In genomic region chr4:120149142-120149524, GRCm38 (mm10) we compare ENCODE assay signal across 8 mouse cellular contexts. TPM values are rescaled to one million over a fixed set of nuclear protein-coding genes. Genes with fewer than 3 reads are reported as not detected.
A peak's percentile ranks its signal among the peaks of the same experiment; 100 is the strongest.
DNase-seq lines count a peak whose midpoint lies in the region; ATAC-seq lines count a peak whose summit lies in the region.

No protein-coding gene starts in this region.

- peak overlapping the region; percentile 62 for H3K4me2 ChIP-seq in heart, embryonic 13.5 days
- H3K4me2 ChIP-seq in forebrain, embryonic 11.5 days (ENCODE audit: low read depth, low read length, severe bottlenecking): peak overlapping the region; percentile 49
- peak overlapping the region; percentile 56 for H3K4me2 ChIP-seq in liver, embryonic 11.5 days

- H3K4me3 ChIP-seq in heart, embryonic 13.5 days: peak overlapping the region; percentile 29
- no peak overlapping the region for H3K4me3 ChIP-seq in forebrain, embryonic 11.5 days (ENCODE audit: low read depth, low read length)
- no peak overlapping the region for H3K4me3 ChIP-seq in liver, embryonic 11.5 days (ENCODE audit: low read depth, low read length)

- DNase-seq in heart, adult 9 months (ENCODE audit: low spot score in 2 of 2): no peak
- DNase-seq in MN1 (ENCODE audit: low spot score): peak; percentile 59
- peak; percentile 64 for DNase-seq in forebrain, embryonic 11.5 days (ENCODE audit: low spot score)
- no peak for DNase-seq in liver, embryonic 11.5 days (ENCODE audit: low spot score)
- peak; percentile 19 for DNase-seq in splenic B cell, adult 2 months (ENCODE audit: low read depth, low spot score)
- DNase-seq in cerebellum, adult 11 months: no peak
- no peak for DNase-seq in yolk sac, embryonic 10.5 days (ENCODE audit: low spot score)

- no peaks in the 10 kb centered on the region for H3K9me3 ChIP-seq in heart, embryonic 13.5 days
- no peaks in the 10 kb centered on the region for H3K9me3 ChIP-seq in forebrain, embryonic 11.5 days (ENCODE audit: control insufficient read depth, low read length)
- H3K9me3 ChIP-seq in liver, embryonic 11.5 days (ENCODE audit: control insufficient read depth, low read length): no peaks in the 10 kb centered on the region

- peak overlapping the region; percentile 71 for H3K9ac ChIP-seq in heart, embryonic 13.5 days
- peak overlapping the region; percentile 60 for H3K9ac ChIP-seq in forebrain, embryonic 11.5 days (ENCODE audit: low read length)
- no peak overlapping the region for H3K9ac ChIP-seq in liver, embryonic 11.5 days (ENCODE audit: low read depth, low read length)

- ATAC-seq in heart, embryonic 13.5 days (ENCODE audit: extremely low read depth, insufficient number of reproducible peaks, low FRiP score, low TSS enrichment): no peak
- peak; percentile 56 for ATAC-seq in forebrain, embryonic 11.5 days (replicated peaks; ENCODE audit: low FRiP score)
- no peak for ATAC-seq in liver, embryonic 11.5 days (replicated peaks; ENCODE audit: low FRiP score)

- 49% methylated on average over 3 of the region's 3 CpGs for WGBS in heart, embryonic 13.5 days
- WGBS in forebrain, embryonic 11.5 days: 22% methylated on average over 3 of the region's 3 CpGs
- 29% methylated on average over 3 of the region's 3 CpGs for WGBS in liver, embryonic 11.5 days

- peak overlapping the region; percentile 90 for H3K27ac ChIP-seq in heart, embryonic 13.5 days (replicated peaks)
- no peak overlapping the region for H3K27ac ChIP-seq in forebrain, embryonic 11.5 days (ENCODE audit: low read depth, low read length)
- no peak overlapping the region for H3K27ac ChIP-seq in liver, embryonic 11.5 days (ENCODE audit: low read depth, low read length)

- H3K27me3 ChIP-seq in heart, embryonic 13.5 days (replicated peaks): peaks cover 5% of the 10 kb centered on the region
- H3K27me3 ChIP-seq in forebrain, embryonic 11.5 days (ENCODE audit: control insufficient read depth, insufficient read depth, low read length): peaks cover 5% of the 10 kb centered on the region
- H3K27me3 ChIP-seq in liver, embryonic 11.5 days (replicated peaks; ENCODE audit: control insufficient read depth, insufficient read depth, low read length): peaks cover 30% of the 10 kb centered on the region
- H3K27me3 ChIP-seq in splenic B cell, adult 2 months (ENCODE audit: control insufficient read depth, insufficient read depth, low read length, poor library complexity, severe bottlenecking): no peaks in the 10 kb centered on the region

- H3K36me3 ChIP-seq in heart, embryonic 13.5 days: no peaks in the 10 kb centered on the region
- H3K36me3 ChIP-seq in forebrain, embryonic 11.5 days (ENCODE audit: control insufficient read depth, insufficient read depth, low read length): no peaks in the 10 kb centered on the region
- no peaks in the 10 kb centered on the region for H3K36me3 ChIP-seq in liver, embryonic 11.5 days (ENCODE audit: control insufficient read depth, insufficient read depth, low read length)
- no peaks in the 10 kb centered on the region for H3K36me3 ChIP-seq in splenic B cell, adult 2 months (ENCODE audit: control insufficient read depth, insufficient read depth, low read length, poor library complexity, severe bottlenecking)

- H3K4me1 ChIP-seq in heart, embryonic 13.5 days: peaks cover 41% of the 10 kb centered on the region
- H3K4me1 ChIP-seq in forebrain, embryonic 11.5 days (replicated peaks; ENCODE audit: control insufficient read depth, insufficient read depth, low read length): peaks cover 8% of the 10 kb centered on the region; the same call in 1 of the 2 replicates
- H3K4me1 ChIP-seq in liver, embryonic 11.5 days (replicated peaks; ENCODE audit: control insufficient read depth, insufficient read depth, low read length): no peaks in the 10 kb centered on the region

RNA-seq across cellular contexts. Expression of gene Edn2, which starts 11.9 kb away (rescaled TPM):
- 0.62 and 0.96 TPM in 2 replicates for polyA plus RNA-seq in heart, embryonic 13.5 days (2015; fragmentation: Nextera tagmentation; extraction: Ambion mirVana)
- polyA plus RNA-seq in forebrain, embryonic 11.5 days (2014; fragmentation: Nextera tagmentation; extraction: Ambion mirVana): not detected in 2 replicates
- 0.25 and 0.59 TPM in 2 replicates for polyA plus RNA-seq in liver, embryonic 11.5 days (2014; fragmentation: Nextera tagmentation; extraction: Ambion mirVana)

Comparison
In these comparisons a context has a peak if more than half of its experiments do, and no peak if none do; other contexts are left out.
1. DNase-seq: peak in MN1 (single experiment), forebrain, embryonic 11.5 days (single experiment) and splenic B cell, adult 2 months (single experiment); none in heart, adult 9 months (0 of 2), liver, embryonic 11.5 days (single experiment), cerebellum, adult 11 months (single experiment) and yolk sac, embryonic 10.5 days (single experiment).
2. Peak in every context shown above with its lines, with median percentiles within 50 percentile points of each other: H3K4me2 ChIP-seq.